Mouse (Mus musculus) heart, embryonic 11.5 days (tissue): Measurements from ENCODE around the gene Fmnl3. TPM values are rescaled to one million over a fixed set of nuclear protein-coding genes. Genes with fewer than 3 reads are reported as not detected.
A peak's percentile ranks its signal among the peaks of the same experiment; 100 is the strongest.

Experiments
- ATAC-seq: fragments of 200-750 bp; cut with Nextera tagmentation; replicated peaks from 2 replicates; pipeline ENCODE4 v1.8.0; 2017; ENCODE audit warnings: moderate library complexity; ENCODE audit not compliant: insufficient number of reproducible peaks, low FRiP score, low TSS enrichment
- H3K27ac ChIP-seq: fragments of 300-500 bp; sonication (generic); 2 replicates; pipeline ENCODE4 v1.5.1; 2014; ENCODE audit warnings: mild to moderate bottlenecking, low read depth, low read length
- H3K27me3 ChIP-seq: fragments of 300-500 bp; sonication (generic); 2 replicates; pipeline ENCODE4 v1.6.1; 2014; ENCODE audit warnings: mild to moderate bottlenecking, low read length, mixed read lengths; ENCODE audit not compliant: control insufficient read depth, insufficient read depth
- H3K36me3 ChIP-seq: fragments of 300-500 bp; sonication (generic); 2 replicates; pipeline ENCODE4 v1.6.1; 2014; ENCODE audit warnings: mild to moderate bottlenecking, low read length, moderate library complexity, mixed read lengths; ENCODE audit not compliant: control insufficient read depth, insufficient read depth
- H3K4me1 ChIP-seq: fragments of 300-500 bp; sonication (generic); 2 replicates; pipeline ENCODE4 v1.6.1; 2014; ENCODE audit warnings: low read length; ENCODE audit not compliant: control insufficient read depth, insufficient read depth
- H3K4me2 ChIP-seq: fragments of 300-500 bp; sonication (generic); 2 replicates; pipeline ENCODE4 v1.6.1; 2014; ENCODE audit warnings: mild to moderate bottlenecking, moderate library complexity
- H3K4me3 ChIP-seq: fragments of 300-500 bp; sonication (generic); 2 replicates; pipeline ENCODE4 v1.5.1; 2014; ENCODE audit warnings: low read depth, low read length
- H3K9ac ChIP-seq: fragments of 300-500 bp; sonication (generic); 2 replicates; pipeline ENCODE4 v1.6.1; 2014; ENCODE audit warnings: mild to moderate bottlenecking, low read depth, low read length, moderate library complexity
- H3K9me3 ChIP-seq: fragments of 300-500 bp; sonication (generic); replicated peaks from 2 replicates; pipeline ENCODE4 v1.6.1; 2016; ENCODE audit warnings: low read length; ENCODE audit not compliant: control insufficient read depth
- WGBS: fragments of 180-500 bp; shearing (Covaris S2); extraction: QIAGEN DNeasy Blood & Tissue Kit; methylation state at CpG from one replicate; pipeline ENCODE4 v1.1.7; 2014; ENCODE audit not compliant: insufficient replicate concordance; 5-methylcytosine and 5-hydroxymethylcytosine counted together
- polyA plus RNA-seq: library from polyadenylated mRNA; unstranded; fragments of >200 nt; fragmentation: Nextera tagmentation; extraction: Ambion mirVana; gene quantifications from 2 replicates; pipeline ENCODE4 v1.2.1, GENCODE M21; 2014

Gene Fmnl3
- polyA plus RNA-seq, 1 experiment from 2014 or later: 11.4 TPM

GRCm38 (mm10) chr15:99332921-99333675, 37.2 kb downstream of the Fmnl3 start:
- 16% methylated on average over 9 of the region's 9 CpGs for WGBS
- Histone ChIP-seq H3K4me3 (no peak overlapping the region), H3K4me1 (peaks cover 73% of the 10 kb centered on the region), H3K9me3 (no peaks in the 10 kb centered on the region), H3K27ac (peak overlapping the region; percentile 91), H3K27me3 (no peaks in the 10 kb centered on the region), H3K4me2 (peak overlapping the region; percentile 21; the same call in 1 of the 2 replicates), H3K9ac (peak overlapping the region; percentile 52), H3K36me3 (no peaks in the 10 kb centered on the region)
- ATAC-seq: peak; percentile 67

- no peak for ATAC-seq
- H3K36me3 ChIP-seq: peaks cover 9% of the 10 kb centered on the region
- H3K27ac ChIP-seq: peak overlapping the region; percentile 91
- no peak overlapping the region for H3K4me3 ChIP-seq
- H3K9me3 ChIP-seq: no peaks in the 10 kb centered on the region
- 0 out of 2 replicates have a peak overlapping the region, but pooled peaks have one; percentile 3 for H3K9ac ChIP-seq
- no peaks in the 10 kb centered on the region for H3K27me3 ChIP-seq
- H3K4me1 ChIP-seq: peaks cover 69% of the 10 kb centered on the region
- no peak overlapping the region for H3K4me2 ChIP-seq
These were observed 38.2 kb downstream of the Fmnl3 start for GRCm38 (mm10) chr15:99332111-99332510.

- no peak for ATAC-seq
- H3K4me3 ChIP-seq: no peak overlapping the region
- H3K9ac ChIP-seq: no peak overlapping the region
- WGBS: 87% methylated on average over 5 of the region's 5 CpGs
- peaks cover 11% of the 10 kb centered on the region for H3K36me3 ChIP-seq
- H3K4me1 ChIP-seq: peaks cover 61% of the 10 kb centered on the region
- no peak overlapping the region for H3K4me2 ChIP-seq
- no peaks in the 10 kb centered on the region for H3K27me3 ChIP-seq
- no peaks in the 10 kb centered on the region for H3K9me3 ChIP-seq
- no peak overlapping the region; the same call in 1 of the 2 replicates for H3K27ac ChIP-seq
These were observed 38.9 kb downstream of the Fmnl3 start for GRCm38 (mm10) chr15:99331341-99331740.

- Histone ChIP-seq H3K36me3 (peaks cover 14% of the 10 kb centered on the region), H3K27ac (peak overlapping the region; percentile 32; the same call in 1 of the 2 replicates), H3K9ac (peak overlapping the region; percentile 31; the same call in 1 of the 2 replicates), H3K9me3 (no peaks in the 10 kb centered on the region), H3K4me2 (no peak overlapping the region), H3K4me3 (no peak overlapping the region), H3K4me1 (peaks cover 51% of the 10 kb centered on the region), H3K27me3 (no peaks in the 10 kb centered on the region)
- ATAC-seq: no peak
- WGBS: 53% methylated on average over 2 of the region's 2 CpGs
These were observed 40.0 kb downstream of the Fmnl3 start for GRCm38 (mm10) chr15:99330324-99330723.

GRCm38 (mm10) chr15:99328011-99328410, 42.3 kb downstream of the Fmnl3 start:
- Histone ChIP-seq H3K27ac (no peak overlapping the region), H3K27me3 (no peaks in the 10 kb centered on the region), H3K9me3 (no peaks in the 10 kb centered on the region), H3K36me3 (peaks cover 24% of the 10 kb centered on the region), H3K4me3 (no peak overlapping the region), H3K4me1 (peaks cover 30% of the 10 kb centered on the region), H3K9ac (no peak overlapping the region), H3K4me2 (no peak overlapping the region)
- ATAC-seq: no peak
- WGBS: 84% methylated on average over 5 of the region's 5 CpGs

- H3K4me2 ChIP-seq: no peak overlapping the region
- no peak overlapping the region for H3K9ac ChIP-seq
- peaks cover 19% of the 10 kb centered on the region for H3K4me1 ChIP-seq
- WGBS: 70% methylated on average over 1 of the region's 1 CpGs
- H3K36me3 ChIP-seq: peaks cover 24% of the 10 kb centered on the region
- H3K4me3 ChIP-seq: no peak overlapping the region
- ATAC-seq: no peak
- no peaks in the 10 kb centered on the region for H3K27me3 ChIP-seq
- H3K9me3 ChIP-seq: no peaks in the 10 kb centered on the region
- peak overlapping the region; percentile 41; the same call in 1 of the 2 replicates for H3K27ac ChIP-seq
These were observed 43.3 kb downstream of the Fmnl3 start for GRCm38 (mm10) chr15:99326959-99327358.

GRCm38 (mm10) chr15:99326407-99326806, 43.9 kb downstream of the Fmnl3 start:
- H3K27me3 ChIP-seq: no peaks in the 10 kb centered on the region
- H3K27ac ChIP-seq: peak overlapping the region; percentile 41; the same call in 1 of the 2 replicates
- no peak overlapping the region for H3K4me2 ChIP-seq
- ATAC-seq: no peak
- H3K36me3 ChIP-seq: peaks cover 30% of the 10 kb centered on the region
- no peak overlapping the region for H3K9ac ChIP-seq
- H3K4me1 ChIP-seq: peaks cover 17% of the 10 kb centered on the region
- H3K9me3 ChIP-seq: no peaks in the 10 kb centered on the region
- no peak overlapping the region for H3K4me3 ChIP-seq
- WGBS: 55% methylated on average over 2 of the region's 2 CpGs

GRCm38 (mm10) chr15:99325598-99325997, 44.7 kb downstream of the Fmnl3 start:
- Histone ChIP-seq H3K9me3 (no peaks in the 10 kb centered on the region), H3K4me1 (peaks cover 17% of the 10 kb centered on the region), H3K27me3 (no peaks in the 10 kb centered on the region), H3K4me3 (no peak overlapping the region), H3K27ac (no peak overlapping the region), H3K4me2 (no peak overlapping the region), H3K9ac (no peak overlapping the region), H3K36me3 (peaks cover 34% of the 10 kb centered on the region)
- 88% methylated on average over 6 of the region's 6 CpGs for WGBS
- ATAC-seq: no peak

GRCm38 (mm10) chr15:99324151-99324550, 46.1 kb downstream of the Fmnl3 start:
- Histone ChIP-seq H3K4me3 (no peak overlapping the region), H3K4me2 (no peak overlapping the region), H3K9ac (no peak overlapping the region), H3K27me3 (no peaks in the 10 kb centered on the region), H3K4me1 (peaks cover 4% of the 10 kb centered on the region), H3K27ac (no peak overlapping the region), H3K36me3 (peaks cover 34% of the 10 kb centered on the region), H3K9me3 (no peaks in the 10 kb centered on the region)
- ATAC-seq: no peak
- 84% methylated on average over 9 of the region's 9 CpGs for WGBS
